Comparison of ENCODE assay signal across 21 mouse cellular contexts in genomic region chr3:103853804-103854203, GRCm38 (mm10). TPM values are rescaled to one million over a fixed set of nuclear protein-coding genes. Genes with fewer than 3 reads are reported as not detected.
DNase-seq lines count a peak whose midpoint lies in the region; ATAC-seq and TF ChIP-seq lines count a peak whose summit lies in the region.
"Had no signal": no experiment of that assay in that cellular context is flagged by ENCODE, and none has a peak within 500 bp of the region (broad histone marks: within the 10 kb centered on the region; RNA-seq: fewer than 3 reads in every experiment).

No protein-coding gene starts in this region.

- WGBS in heart, embryonic 12.5 days = 55% methylated on average over 8 of the region's 8 CpGs
- 52% methylated on average over 8 of the region's 8 CpGs for WGBS in stomach, postnatal 0 days

- no peak for TF ChIP-seq EP300 in stomach, postnatal 0 days (optimal IDR thresholded peaks at IDR 0.05)

- H3K9me3 ChIP-seq in heart, embryonic 12.5 days (replicated peaks) = no peaks in the 10 kb centered on the region
- H3K9me3 ChIP-seq in stomach, postnatal 0 days (ENCODE audit: control insufficient read depth, low read length) = no peaks in the 10 kb centered on the region
- H3K9me3 ChIP-seq: embryonic facial prominence, embryonic 15.5 days; heart, embryonic 10.5 days; liver, embryonic 15.5 days; megakaryocyte, embryonic 14.5 days; stomach, embryonic 15.5 days had no signal

- no peaks in the 10 kb centered on the region for H3K27me3 ChIP-seq in heart, embryonic 12.5 days (replicated peaks)
- no peaks in the 10 kb centered on the region for H3K27me3 ChIP-seq in stomach, postnatal 0 days (ENCODE audit: control insufficient read depth, insufficient read depth, low read length)
- H3K27me3 ChIP-seq: embryonic facial prominence, embryonic 15.5 days; liver, embryonic 15.5 days; megakaryocyte, embryonic 14.5 days; stomach, embryonic 15.5 days had no signal

- H3K36me3 ChIP-seq in heart, embryonic 12.5 days = no peaks in the 10 kb centered on the region
- no peaks in the 10 kb centered on the region for H3K36me3 ChIP-seq in stomach, postnatal 0 days (ENCODE audit: control insufficient read depth, insufficient read depth, low read length)
- H3K36me3 ChIP-seq: embryonic facial prominence, embryonic 15.5 days; heart, embryonic 10.5 days; liver, embryonic 15.5 days; stomach, embryonic 15.5 days had no signal

- no peaks in the 10 kb centered on the region for H3K4me1 ChIP-seq in heart, embryonic 12.5 days (replicated peaks)
- no peaks in the 10 kb centered on the region for H3K4me1 ChIP-seq in stomach, postnatal 0 days (replicated peaks; ENCODE audit: control insufficient read depth, insufficient read depth)
- H3K4me1 ChIP-seq: embryonic facial prominence, embryonic 15.5 days; heart, embryonic 10.5 days; stomach, embryonic 15.5 days had no signal

- no peak overlapping the region for H3K4me2 ChIP-seq in heart, embryonic 12.5 days
- H3K4me2 ChIP-seq in stomach, postnatal 0 days (replicated peaks; ENCODE audit: low read depth) = no peak overlapping the region
- H3K4me2 ChIP-seq: embryonic facial prominence, embryonic 15.5 days; liver, embryonic 15.5 days; stomach, embryonic 15.5 days had no signal

- TF ChIP-seq CTCF in stomach, postnatal 0 days (IDR thresholded peaks at IDR 0.05; ENCODE audit: low read depth) = no peak

- no peak overlapping the region for H3K9ac ChIP-seq in heart, embryonic 12.5 days
- no peak overlapping the region for H3K9ac ChIP-seq in stomach, postnatal 0 days (ENCODE audit: low read length)
- H3K9ac ChIP-seq: embryonic facial prominence, embryonic 15.5 days; liver, embryonic 15.5 days; stomach, embryonic 15.5 days had no signal

- H3K4me3 ChIP-seq in heart, embryonic 12.5 days = no peak overlapping the region
- H3K4me3 ChIP-seq in stomach, postnatal 0 days (ENCODE audit: low read depth, low read length) = no peak overlapping the region
- H3K4me3 ChIP-seq: embryonic facial prominence, embryonic 15.5 days; heart, embryonic 10.5 days; liver, embryonic 15.5 days; megakaryocyte, embryonic 14.5 days; stomach, embryonic 15.5 days had no signal

- peak; percentile 9 for DNase-seq in adrenal gland, postnatal 25 days
- no peak for DNase-seq in adrenal gland, adult (ENCODE audit: inconsistent age in 2 of 2, low spot score in 1 of 2)
- DNase-seq in heart, adult 8-10 months (ENCODE audit: low spot score) = peak; percentile 3
- peak; percentile 56 for DNase-seq in 3134 (ENCODE audit: extremely low read depth, insufficient read length, low spot score)
- DNase-seq in cerebellum, adult 9-11 months = peak; percentile 63
- DNase-seq in stomach, postnatal 0 days (ENCODE audit: low spot score) = no peak
- DNase-seq: gastrocnemius, postnatal 25 days; kidney, adult 8-10 months; kidney, postnatal 4 days; lung, postnatal 14 days; right cerebral cortex, postnatal 14 days; thymus, postnatal 36 days had no signal

- H3K27ac ChIP-seq in heart, embryonic 12.5 days (ENCODE audit: poor library complexity, severe bottlenecking) = no peak overlapping the region
- H3K27ac ChIP-seq in stomach, postnatal 0 days (replicated peaks) = no peak overlapping the region
- H3K27ac ChIP-seq: embryonic facial prominence, embryonic 15.5 days; heart, embryonic 10.5 days; liver, embryonic 15.5 days; stomach, embryonic 15.5 days had no signal

- ATAC-seq in heart, embryonic 12.5 days (ENCODE audit: insufficient number of reproducible peaks, low FRiP score) = no peak
- ATAC-seq in stomach, postnatal 0 days (ENCODE audit: low FRiP score, low TSS enrichment) = no peak
- no peak for ATAC-seq in monocyte, adult 5-6 weeks (replicated peaks; ENCODE audit: insufficient number of reproducible peaks, low FRiP score, low TSS enrichment, poor library complexity, severe bottlenecking)

RNA-seq across cellular contexts. Expression of gene Ptpn22, which starts 5.8 kb away (rescaled TPM):
- total RNA-seq in adrenal gland, postnatal 25 days (2021) = 1.1 TPM in 1 of 2 replicates, not detected in the other
- total RNA-seq in heart, adult 8-10 months (2022) = under 1 TPM; 0.24 to 0.92 (median 0.50) TPM
- 0.54 and 0.82 TPM in 2 replicates for polyA plus RNA-seq in heart, embryonic 12.5 days (2016; fragmentation: Nextera tagmentation; extraction: Ambion mirVana)
- 0.59 and 0.68 TPM in 2 replicates for polyA plus RNA-seq in stomach, postnatal 0 days (2015; fragmentation: Nextera tagmentation; extraction: Ambion mirVana)
- 145 to 249 TPM (median 169 TPM) in 3 replicates for total RNA-seq in monocyte, adult 5-6 weeks (2017)

RNA-seq across cellular contexts. Expression of gene Bcl2l15, which starts 21.4 kb away (rescaled TPM):
- total RNA-seq in adrenal gland, postnatal 25 days (2021) = 0.70 TPM in 1 of 2 replicates, not detected in the other
- total RNA-seq in heart, adult 8-10 months (2022) = not detected
- 0.10 and 0.32 TPM in 2 replicates for polyA plus RNA-seq in heart, embryonic 12.5 days (2016; fragmentation: Nextera tagmentation; extraction: Ambion mirVana)
- polyA plus RNA-seq in stomach, postnatal 0 days (2015; fragmentation: Nextera tagmentation; extraction: Ambion mirVana) = 4.4 and 5.2 TPM in 2 replicates
- 0.39 to 2.8 TPM in 2 of 3 replicates, not detected in the other for total RNA-seq in monocyte, adult 5-6 weeks (2017)
- total RNA-seq: heart, postnatal 25 days; left cerebral cortex, postnatal 10 days had no signal
- polyA plus RNA-seq: embryonic facial prominence, embryonic 15.5 days had no signal

RNA-seq across cellular contexts. Expression of gene Gm43064, which starts 44.4 kb away (rescaled TPM):
- 0.21 TPM in 1 of 2 replicates, not detected in the other for total RNA-seq in adrenal gland, postnatal 25 days (2021)
- not detected for total RNA-seq in heart, adult 8-10 months (2022)
- 0.12 and 0.27 TPM in 2 replicates for polyA plus RNA-seq in heart, embryonic 12.5 days (2016; fragmentation: Nextera tagmentation; extraction: Ambion mirVana)
- 0.30 and 0.61 TPM in 2 replicates for polyA plus RNA-seq in stomach, postnatal 0 days (2015; fragmentation: Nextera tagmentation; extraction: Ambion mirVana)
- 0.49 TPM in 1 of 3 replicates, not detected in the others for total RNA-seq in monocyte, adult 5-6 weeks (2017)
- total RNA-seq: heart, postnatal 25 days; left cerebral cortex, postnatal 10 days had no signal
- polyA plus RNA-seq: heart, embryonic 10.5 days had no signal

RNA-seq across cellular contexts. Expression of gene Ap4b1, which starts 44.5 kb away (rescaled TPM):
- total RNA-seq in adrenal gland, postnatal 25 days (2021) = 19.6 and 23.5 TPM in 2 replicates
- total RNA-seq in heart, adult 8-10 months (2022) = 10 to 100 TPM; 14.0 to 16.6 (median 15.9) TPM
- polyA plus RNA-seq in heart, embryonic 12.5 days (2016; fragmentation: Nextera tagmentation; extraction: Ambion mirVana) = 16.2 and 16.5 TPM in 2 replicates
- polyA plus RNA-seq in stomach, postnatal 0 days (2015; fragmentation: Nextera tagmentation; extraction: Ambion mirVana) = 12.2 TPM in 2 replicates
- total RNA-seq in monocyte, adult 5-6 weeks (2017) = 23.5 to 31.7 TPM (median 26.6 TPM) in 3 replicates

RNA-seq across cellular contexts. Expression of gene Dclre1b, which starts 44.6 kb away (rescaled TPM):
- 11.3 and 13.4 TPM in 2 replicates for total RNA-seq in adrenal gland, postnatal 25 days (2021)
- total RNA-seq in heart, adult 8-10 months (2022) = 1 to 10 TPM; 5.3 to 9.6 (median 7.2) TPM
- 18.1 and 19.8 TPM in 2 replicates for polyA plus RNA-seq in heart, embryonic 12.5 days (2016; fragmentation: Nextera tagmentation; extraction: Ambion mirVana)
- 15.3 and 16.3 TPM in 2 replicates for polyA plus RNA-seq in stomach, postnatal 0 days (2015; fragmentation: Nextera tagmentation; extraction: Ambion mirVana)
- 13.7 to 24.6 TPM (median 14.9 TPM) in 3 replicates for total RNA-seq in monocyte, adult 5-6 weeks (2017)

Comparison
In these comparisons a context has a peak if more than half of its experiments do, and no peak if none do; other contexts are left out.
1. DNase-seq: peak in adrenal gland, postnatal 25 days (single experiment), heart, adult 8-10 months (single experiment), 3134 (single experiment) and cerebellum, adult 9-11 months (single experiment); none in adrenal gland, adult (0 of 2) and stomach, postnatal 0 days (single experiment).
2. RNA of gene Ptpn22, which starts 5.8 kb away (total RNA-seq): 145 to 249 TPM in monocyte, adult 5-6 weeks; 1.1 TPM in adrenal gland, postnatal 25 days and 0.24 to 0.92 TPM in heart, adult 8-10 months; every median in the first group is over 10 times any median in the second.